Mouse (Mus musculus): ENCODE results near the gene Mcam.

The Mcam gene

DNA sequence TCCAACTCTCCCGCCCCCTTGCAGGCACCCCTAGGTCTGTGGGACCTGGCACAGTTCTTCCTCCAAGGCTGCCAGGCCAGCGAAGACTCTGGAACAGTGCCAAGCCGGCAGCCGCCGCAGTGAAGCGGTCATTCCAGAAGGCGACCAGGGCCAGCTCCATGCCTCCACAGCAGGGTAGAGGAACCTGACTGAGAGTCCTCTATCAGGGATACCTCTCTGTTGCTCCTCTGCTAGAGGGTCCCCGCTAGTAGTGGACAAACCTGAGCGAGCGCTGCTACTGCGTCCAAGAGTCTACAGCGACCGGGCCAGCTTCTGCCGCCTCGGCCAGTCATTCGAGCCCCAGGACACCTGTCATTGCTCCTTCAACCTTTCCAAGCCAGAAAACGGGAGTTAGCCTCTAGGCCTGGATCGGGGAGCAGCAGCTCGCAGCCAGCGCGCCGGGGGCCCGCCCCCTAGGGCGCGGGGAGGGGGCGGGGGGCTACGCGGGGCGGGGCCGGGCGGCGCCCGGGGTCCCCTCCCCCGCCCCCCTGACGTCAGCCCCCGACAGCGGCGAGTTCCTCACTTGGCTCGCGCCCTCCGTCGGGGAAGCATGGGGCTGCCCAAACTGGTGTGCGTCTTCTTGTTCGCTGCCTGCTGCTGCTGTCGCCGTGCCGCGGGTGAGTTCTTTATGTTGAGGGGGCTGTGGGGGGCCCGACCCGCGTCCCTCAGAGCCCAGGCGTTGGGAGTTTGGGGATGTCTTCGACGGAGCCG, at the start of gene Mcam:
Gene Mcam (plus strand): TSS at position 369 of the 750 bp plus-strand sequence.
- peak; percentile 68 for DNase-seq

DNA sequence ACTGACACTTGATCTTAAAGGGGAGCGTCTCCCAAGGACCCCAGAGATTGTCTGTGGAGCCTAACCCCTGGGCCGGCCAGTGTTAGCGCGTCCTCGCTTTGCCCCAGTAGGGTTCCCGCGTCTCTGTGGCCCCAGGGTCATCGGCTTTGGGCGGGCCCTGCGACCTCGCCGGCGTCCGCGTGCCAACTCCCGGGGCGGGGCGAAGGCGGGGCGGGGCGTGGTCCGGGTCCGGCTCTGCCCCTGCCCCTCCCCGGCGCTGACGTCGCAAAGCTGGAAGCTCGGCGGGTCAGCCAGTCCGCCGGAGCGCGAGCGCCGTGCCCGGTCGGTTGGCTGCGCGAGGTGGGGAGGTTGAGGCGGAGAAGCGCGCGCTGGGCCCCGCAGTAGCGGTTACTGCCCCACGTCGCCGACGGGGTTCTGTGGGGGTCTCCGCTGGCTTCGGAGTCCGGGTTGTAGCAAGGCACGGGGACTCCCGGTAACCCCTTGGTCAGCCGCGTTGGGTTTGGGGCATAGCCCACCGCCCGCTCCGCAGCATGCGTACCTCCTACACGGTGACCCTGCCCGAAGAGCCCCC, 49.5 kb upstream of the Mcam start:
- DNase-seq, result peak; percentile 96

DNA sequence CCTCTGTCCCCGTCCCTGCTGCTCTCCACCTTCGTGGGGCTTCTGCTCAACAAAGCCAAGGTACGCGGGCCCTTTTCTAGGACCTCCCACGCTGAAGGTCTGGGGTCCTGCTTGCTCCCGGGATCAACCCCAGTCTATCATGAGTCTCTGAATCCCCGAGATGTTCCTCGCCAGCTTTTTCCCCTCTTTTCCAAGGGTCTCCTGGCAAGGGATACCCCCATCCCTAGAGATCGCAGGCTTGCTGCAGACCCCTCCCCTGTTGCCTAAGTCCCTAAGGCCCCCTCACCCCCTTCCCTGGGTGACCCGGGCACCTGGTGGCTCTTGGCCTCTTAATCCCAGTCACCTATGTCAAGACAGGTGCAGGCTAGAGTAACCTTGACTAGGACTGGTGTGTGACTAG, 49.0 kb upstream of the Mcam start:
- DNase-seq, result peak; percentile 40

DNA sequence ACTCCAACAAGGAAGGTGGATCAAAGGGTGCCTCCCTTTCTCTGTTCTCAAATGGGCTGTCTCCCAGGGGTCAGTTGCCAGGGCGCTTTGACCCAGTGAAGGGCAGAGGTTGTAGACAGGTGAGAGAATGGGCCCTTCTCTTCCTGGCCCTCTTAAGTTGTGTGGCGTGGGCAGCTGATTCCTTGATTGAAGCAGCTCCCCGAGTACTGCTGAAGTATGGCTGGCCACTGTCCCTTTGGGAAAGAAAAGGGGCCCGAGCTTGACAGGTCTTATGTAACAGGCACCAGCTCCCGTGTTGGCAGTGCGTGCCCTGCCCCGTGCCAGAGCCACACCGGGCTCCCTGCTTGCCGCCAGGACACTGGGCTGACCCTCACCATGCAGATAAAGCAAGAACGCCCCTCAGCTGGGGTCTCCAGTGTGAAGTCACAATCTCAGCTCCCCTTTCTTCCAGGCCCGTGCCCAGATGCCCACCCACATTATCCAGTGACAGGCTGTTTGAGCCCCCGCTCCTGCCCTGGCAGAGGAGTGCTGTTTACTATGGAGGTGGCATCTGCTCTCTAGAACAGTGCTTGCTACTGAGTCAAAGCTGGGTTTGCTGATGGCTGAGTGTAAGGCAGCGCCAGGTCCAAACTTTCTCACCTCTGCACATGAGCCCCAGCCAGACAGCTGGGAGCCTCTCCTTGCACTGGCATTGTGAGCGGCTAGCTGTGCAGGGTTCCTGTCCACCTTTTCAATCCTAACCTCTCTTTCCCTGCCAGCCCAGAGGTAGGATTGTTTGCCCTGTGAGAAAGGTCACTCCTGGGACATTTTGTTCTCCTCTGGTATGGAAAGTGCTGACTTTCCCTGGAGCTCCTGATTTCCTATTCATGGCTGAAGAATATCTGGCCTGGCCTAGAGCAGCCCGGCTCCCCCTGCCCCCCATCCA, 48.3 kb upstream of the Mcam start:
- DNase-seq, result peak; percentile 87

DNA sequence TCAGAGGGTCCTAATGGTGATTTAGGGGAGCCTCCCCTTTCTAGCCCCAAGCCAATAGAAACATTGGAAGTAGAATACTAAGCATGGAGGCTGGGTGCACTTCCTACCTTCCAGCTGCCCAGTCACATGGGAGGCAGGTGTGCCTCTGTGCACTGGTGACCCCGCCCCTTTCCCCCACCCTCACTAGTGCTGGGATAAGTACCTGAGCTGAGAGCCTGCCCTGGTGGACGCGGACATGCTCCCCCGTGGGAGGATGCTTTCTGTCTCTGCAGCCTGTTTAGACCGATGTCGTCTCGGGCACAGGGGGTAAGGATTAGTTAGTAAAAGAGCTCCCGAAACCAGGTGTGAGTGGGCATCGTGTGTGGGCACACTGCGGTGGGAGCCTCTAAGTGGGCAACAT, 47.3 kb upstream of the Mcam start:
- DNase-seq, result peak; percentile 77

GRCm38 (mm10) chr9:44087761-44088455, 46.4 kb upstream of the Mcam start:
- peak; percentile 64 for DNase-seq

GRCm38 (mm10) chr9:44088877-44089608, 45.2 kb upstream of the Mcam start:
- DNase-seq, result no peak

- peak; percentile 81 for DNase-seq
Measured at GRCm38 (mm10) chr9:44093612-44094503, 40.4 kb upstream of the Mcam start.

- no peak for DNase-seq
Measured at GRCm38 (mm10) chr9:44094737-44095136, 39.5 kb upstream of the Mcam start.

GRCm38 (mm10) chr9:44095781-44096180, 38.5 kb upstream of the Mcam start:
- DNase-seq, result no peak

- DNase-seq, result peak; percentile 67
Measured at GRCm38 (mm10) chr9:44096536-44096935, 37.7 kb upstream of the Mcam start.

- no peak for DNase-seq
Measured at GRCm38 (mm10) chr9:44101490-44101889, 32.8 kb upstream of the Mcam start, which contains the start of gene Mfrp. Gene Mfrp (plus strand): TSS chr9:44101729.

GRCm38 (mm10) chr9:44104881-44105280, 29.4 kb upstream of the Mcam start:
- DNase-seq, result no peak

- no peak for DNase-seq
Measured at GRCm38 (mm10) chr9:44105781-44106180, 28.5 kb upstream of the Mcam start.

DNA sequence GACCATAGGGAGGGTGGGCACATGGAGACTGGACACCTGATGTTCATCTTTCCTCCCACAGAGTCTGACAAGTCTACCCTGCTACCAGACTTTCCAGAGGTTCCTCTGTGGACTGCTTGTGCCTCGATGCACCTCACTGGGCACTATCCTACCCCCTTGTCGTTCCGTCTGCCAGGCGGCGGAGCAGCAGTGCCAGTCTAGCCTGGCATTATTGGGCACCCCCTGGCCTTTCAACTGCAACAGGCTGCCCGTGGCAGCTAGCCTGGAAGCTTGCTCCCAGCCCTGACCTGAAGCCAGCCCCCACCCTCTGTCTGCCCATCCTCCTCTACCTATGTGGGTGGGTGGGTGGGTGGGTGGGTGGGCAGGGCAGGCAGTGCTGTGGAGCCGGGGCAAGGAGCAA, 28.1 kb upstream of the Mcam start:
- no peak for DNase-seq

DNA sequence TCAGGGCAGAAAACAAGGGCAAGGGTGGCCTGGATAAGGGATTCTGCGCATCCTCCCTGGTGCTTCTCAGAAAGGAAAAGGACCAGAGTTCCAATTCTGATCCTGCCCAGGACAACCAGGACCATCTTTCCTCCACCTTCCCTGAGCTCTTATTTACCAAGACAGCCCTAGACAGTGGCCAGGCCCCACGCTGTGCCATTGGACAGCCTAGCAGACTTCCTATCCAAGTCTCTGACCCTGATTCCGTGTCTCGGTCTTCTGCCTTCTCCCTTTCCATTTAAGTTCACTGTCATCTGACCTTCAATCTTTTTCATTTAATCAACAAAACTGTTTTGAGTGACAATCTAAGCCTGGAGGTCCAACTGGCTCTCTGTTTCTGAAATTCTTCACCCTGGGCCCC, 27.7 kb upstream of the Mcam start:
- DNase-seq, result no peak

- peak; percentile 81 for DNase-seq
Measured at GRCm38 (mm10) chr9:44107110-44107509, 27.2 kb upstream of the Mcam start, which contains the start of gene C1qtnf5. Gene C1qtnf5 (plus strand): TSS chr9:44107245.

- no peak for DNase-seq
Measured at GRCm38 (mm10) chr9:44107557-44108179, 26.6 kb upstream of the Mcam start.

- no peak for DNase-seq
Measured at GRCm38 (mm10) chr9:44108269-44109055, 25.8 kb upstream of the Mcam start.

All from kidney, adult 11 months (tissue).